Mouse (Mus musculus): ENCODE measurements around the gene Rnase11. TPM values are rescaled to one million over a fixed set of nuclear protein-coding genes. Genes with fewer than 3 reads are reported as not detected.

Rnase11 gene
- polyA plus RNA-seq, 1 experiment from 2014 or later: not detected

- Histone ChIP-seq H3K27ac (ENCODE audit: low read length) (no peak overlapping the region), H3K4me2 (ENCODE audit: low read depth, low read length) (peak overlapping the region; percentile 83), H3K27me3 (ENCODE audit: control insufficient read depth, insufficient read depth, low read length) (no peaks in the 10 kb centered on the region; the same call in 1 of the 2 replicates), H3K36me3 (ENCODE audit: control insufficient read depth, insufficient read depth, low read length) (no peaks in the 10 kb centered on the region), H3K4me3 (replicated peaks; ENCODE audit: low read length) (peak overlapping the region; percentile 64), H3K9me3 (replicated peaks; ENCODE audit: control insufficient read depth, low read length) (no peaks in the 10 kb centered on the region), H3K4me1 (ENCODE audit: control insufficient read depth, insufficient read depth, low read length) (peaks cover 9% of the 10 kb centered on the region), H3K9ac (ENCODE audit: low read length) (0 out of 2 replicates have a peak overlapping the region, but pooled peaks have one; percentile 14)
- WGBS: 12% methylated on average over 7 of the region's 7 CpGs
- ATAC-seq (ENCODE audit: insufficient read depth, low FRiP score): no peak
Measured at GRCm38 (mm10) chr14:51083805-51084204, 33.8 kb upstream of the Rnase11 start.

DNA sequence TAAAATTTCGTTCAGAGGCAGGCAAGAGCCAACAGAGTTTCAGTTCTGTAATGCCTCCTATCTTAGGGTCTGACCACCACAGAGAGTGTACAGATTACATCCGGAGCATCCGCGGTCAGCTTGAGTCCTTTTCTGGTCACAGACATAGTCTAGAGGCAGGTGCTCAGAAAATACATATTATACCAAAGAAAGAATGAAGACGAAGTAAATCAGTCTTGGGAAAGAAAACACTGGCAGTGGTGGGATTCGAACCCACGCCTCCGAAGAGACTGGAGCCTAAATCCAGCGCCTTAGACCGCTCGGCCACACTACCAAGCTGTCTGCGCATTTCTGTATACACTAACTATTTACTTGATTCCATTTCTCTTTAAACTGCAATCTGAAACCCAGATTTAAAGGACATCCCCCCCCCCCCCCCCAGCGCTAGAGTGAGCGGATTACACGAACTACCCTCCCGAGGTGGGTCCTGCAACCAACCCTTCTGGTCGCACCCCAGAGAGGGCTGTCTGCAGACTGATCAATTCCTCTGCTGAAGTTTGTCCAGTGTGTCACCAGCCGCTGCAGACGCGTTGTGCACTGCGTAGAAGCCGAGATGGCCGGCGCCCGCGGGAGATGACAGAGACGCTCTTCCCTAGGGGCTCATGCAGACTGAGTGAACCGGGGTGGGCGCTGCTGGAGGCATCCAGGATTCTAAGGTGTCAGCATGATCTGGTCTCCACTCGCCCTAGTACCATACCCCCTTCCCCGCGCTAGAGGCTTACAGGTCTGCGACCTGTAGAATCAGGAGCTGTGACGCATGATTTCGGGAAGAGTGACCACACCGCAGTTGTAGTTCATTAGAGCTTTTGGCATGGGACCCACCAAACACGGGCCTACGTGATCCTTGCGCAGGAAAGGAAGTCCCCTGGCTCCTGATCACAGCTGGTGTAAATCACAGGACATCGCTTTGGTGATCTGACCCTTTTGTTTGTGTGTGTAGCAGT is 32.9 kb upstream of the Rnase11 start:
- Histone ChIP-seq H3K4me3 (replicated peaks; ENCODE audit: low read length) (peak overlapping the region; percentile 64), H3K4me1 (ENCODE audit: control insufficient read depth, insufficient read depth, low read length) (peaks cover 9% of the 10 kb centered on the region), H3K9me3 (replicated peaks; ENCODE audit: control insufficient read depth, low read length) (no peaks in the 10 kb centered on the region), H3K36me3 (ENCODE audit: control insufficient read depth, insufficient read depth, low read length) (no peaks in the 10 kb centered on the region), H3K4me2 (ENCODE audit: low read depth, low read length) (peak overlapping the region; percentile 83), H3K27me3 (ENCODE audit: control insufficient read depth, insufficient read depth, low read length) (no peaks in the 10 kb centered on the region; the same call in 1 of the 2 replicates), H3K9ac (ENCODE audit: low read length) (peak overlapping the region; percentile 76), H3K27ac (ENCODE audit: low read length) (no peak overlapping the region)
- ATAC-seq (ENCODE audit: insufficient read depth, low FRiP score): peak; percentile 50; the same call in 1 of the 2 replicates
- 3% methylated on average over 40 of the region's 40 CpGs for WGBS

DNA sequence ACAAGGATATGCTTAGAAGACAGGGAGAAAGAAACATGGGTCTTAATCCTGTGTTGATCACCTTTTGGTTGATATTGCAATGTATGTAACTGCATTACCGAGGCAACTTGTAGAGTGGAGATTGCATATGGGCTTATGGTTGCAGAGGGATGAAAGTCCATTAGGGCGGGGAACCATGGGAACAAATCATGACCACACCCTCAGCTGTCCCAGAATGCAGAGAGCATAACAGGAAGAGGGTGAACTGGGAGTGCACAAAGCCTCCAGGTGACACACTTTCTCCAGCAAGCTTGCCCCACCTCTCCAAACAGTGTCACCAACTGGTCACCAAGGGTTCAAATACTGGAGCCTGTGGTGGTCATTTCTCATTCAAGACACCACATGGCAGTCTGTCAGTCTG is 31.1 kb upstream of the Rnase11 start:
- no peaks in the 10 kb centered on the region for H3K36me3 ChIP-seq (ENCODE audit: control insufficient read depth, insufficient read depth, low read length)
- ATAC-seq (ENCODE audit: insufficient read depth, low FRiP score): peak; percentile 70; the same call in 1 of the 2 replicates
- no peak overlapping the region for H3K9ac ChIP-seq (ENCODE audit: low read length)
- H3K9me3 ChIP-seq (replicated peaks; ENCODE audit: control insufficient read depth, low read length): no peaks in the 10 kb centered on the region
- H3K4me3 ChIP-seq (replicated peaks; ENCODE audit: low read length): no peak overlapping the region
- WGBS: 66% methylated on average over 2 of the region's 2 CpGs
- no peaks in the 10 kb centered on the region; the same call in 1 of the 2 replicates for H3K27me3 ChIP-seq (ENCODE audit: control insufficient read depth, insufficient read depth, low read length)
- no peak overlapping the region for H3K4me2 ChIP-seq (ENCODE audit: low read depth, low read length)
- peaks cover 9% of the 10 kb centered on the region for H3K4me1 ChIP-seq (ENCODE audit: control insufficient read depth, insufficient read depth, low read length)
- no peak overlapping the region for H3K27ac ChIP-seq (ENCODE audit: low read length)

GRCm38 (mm10) chr14:51079180-51079579 is 29.2 kb upstream of the Rnase11 start:
- H3K27me3 ChIP-seq (ENCODE audit: control insufficient read depth, insufficient read depth, low read length): no peaks in the 10 kb centered on the region; the same call in 1 of the 2 replicates
- 87% methylated on average over 1 of the region's 1 CpGs for WGBS
- no peak overlapping the region for H3K4me3 ChIP-seq (replicated peaks; ENCODE audit: low read length)
- no peak overlapping the region for H3K9ac ChIP-seq (ENCODE audit: low read length)
- no peak for ATAC-seq (ENCODE audit: insufficient read depth, low FRiP score)
- no peaks in the 10 kb centered on the region for H3K9me3 ChIP-seq (replicated peaks; ENCODE audit: control insufficient read depth, low read length)
- H3K4me2 ChIP-seq (ENCODE audit: low read depth, low read length): no peak overlapping the region
- H3K4me1 ChIP-seq (ENCODE audit: control insufficient read depth, insufficient read depth, low read length): peaks cover 9% of the 10 kb centered on the region
- no peaks in the 10 kb centered on the region for H3K36me3 ChIP-seq (ENCODE audit: control insufficient read depth, insufficient read depth, low read length)
- H3K27ac ChIP-seq (ENCODE audit: low read length): no peak overlapping the region

- no peak for ATAC-seq (ENCODE audit: insufficient read depth, low FRiP score)
- no peaks in the 10 kb centered on the region for H3K36me3 ChIP-seq (ENCODE audit: control insufficient read depth, insufficient read depth, low read length)
- 82% methylated on average over 3 of the region's 3 CpGs for WGBS
Measured at GRCm38 (mm10) chr14:51074335-51074734, 24.4 kb upstream of the Rnase11 start, which contains the start of gene Olfr750. Gene Olfr750, minus strand, starts transcription at chr14:51074435.

GRCm38 (mm10) chr14:51069617-51070016 is 19.7 kb upstream of the Rnase11 start:
- H3K27me3 ChIP-seq (ENCODE audit: control insufficient read depth, insufficient read depth, low read length): no peaks in the 10 kb centered on the region
- H3K27ac ChIP-seq (ENCODE audit: low read length): no peak overlapping the region
- H3K4me1 ChIP-seq (ENCODE audit: control insufficient read depth, insufficient read depth, low read length): peaks cover 5% of the 10 kb centered on the region; the same call in 1 of the 2 replicates
- no peak overlapping the region for H3K4me3 ChIP-seq (replicated peaks; ENCODE audit: low read length)
- H3K36me3 ChIP-seq (ENCODE audit: control insufficient read depth, insufficient read depth, low read length): no peaks in the 10 kb centered on the region
- no peak overlapping the region for H3K4me2 ChIP-seq (ENCODE audit: low read depth, low read length)
- 90% methylated on average over 2 of the region's 2 CpGs for WGBS
- no peak overlapping the region for H3K9ac ChIP-seq (ENCODE audit: low read length)
- no peaks in the 10 kb centered on the region for H3K9me3 ChIP-seq (replicated peaks; ENCODE audit: control insufficient read depth, low read length)
- no peak for ATAC-seq (ENCODE audit: insufficient read depth, low FRiP score)

More at GRCm38 (mm10) chr14:51074335-51074734, 24.4 kb upstream of the Rnase11 start, which contains the start of gene Olfr750:
- Histone ChIP-seq H3K9ac (ENCODE audit: low read length) (no peak within 1 kb of the TSS), H3K4me2 (ENCODE audit: low read depth, low read length) (no peak within 1 kb of the TSS), H3K4me1 (ENCODE audit: control insufficient read depth, insufficient read depth, low read length) (no peaks in the 10 kb centered on the region), H3K4me3 (replicated peaks; ENCODE audit: low read length) (no peak within 1 kb of the TSS), H3K27ac (ENCODE audit: low read length) (no peak within 1 kb of the TSS), H3K9me3 (replicated peaks; ENCODE audit: control insufficient read depth, low read length) (no peaks in the 10 kb centered on the region), H3K27me3 (ENCODE audit: control insufficient read depth, insufficient read depth, low read length) (no peaks in the 10 kb centered on the region)

- 0 out of 2 replicates have a peak overlapping the region, but pooled peaks have one; percentile 3 for H3K27ac ChIP-seq (ENCODE audit: low read length)
- H3K9ac ChIP-seq (ENCODE audit: low read length): no peak overlapping the region
- WGBS: 45% methylated on average over 5 of the region's 5 CpGs
- H3K4me2 ChIP-seq (ENCODE audit: low read depth, low read length): no peak overlapping the region
- H3K4me1 ChIP-seq (ENCODE audit: control insufficient read depth, insufficient read depth, low read length): peaks cover 5% of the 10 kb centered on the region; the same call in 1 of the 2 replicates
- H3K4me3 ChIP-seq (replicated peaks; ENCODE audit: low read length): no peak overlapping the region
- H3K9me3 ChIP-seq (replicated peaks; ENCODE audit: control insufficient read depth, low read length): no peaks in the 10 kb centered on the region
- no peak for ATAC-seq (ENCODE audit: insufficient read depth, low FRiP score)
- no peaks in the 10 kb centered on the region for H3K36me3 ChIP-seq (ENCODE audit: control insufficient read depth, insufficient read depth, low read length)
- no peaks in the 10 kb centered on the region for H3K27me3 ChIP-seq (ENCODE audit: control insufficient read depth, insufficient read depth, low read length)
Measured at GRCm38 (mm10) chr14:51068956-51069355, 19.0 kb upstream of the Rnase11 start.

DNA sequence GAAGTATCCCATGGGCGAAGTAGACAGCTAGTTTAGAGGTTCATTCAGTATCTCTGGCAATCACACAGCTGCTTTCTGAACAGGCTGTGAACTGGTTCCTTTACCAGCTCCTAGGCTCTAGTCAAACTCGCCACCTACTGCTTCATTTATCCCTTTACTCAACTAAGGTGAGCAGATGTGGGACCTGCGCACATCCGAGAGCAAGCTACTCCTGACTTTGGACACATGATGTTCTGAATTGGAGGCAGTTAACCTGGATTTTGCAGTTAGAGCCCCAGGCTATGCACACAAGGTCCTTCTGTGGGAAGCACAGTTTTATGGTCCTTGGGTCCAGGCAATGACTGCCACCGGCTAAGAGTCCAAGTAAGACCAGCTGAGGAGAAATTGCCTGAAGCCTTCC is 10.8 kb upstream of the Rnase11 start:
- H3K9me3 ChIP-seq (replicated peaks; ENCODE audit: control insufficient read depth, low read length): no peaks in the 10 kb centered on the region
- H3K4me1 ChIP-seq (ENCODE audit: control insufficient read depth, insufficient read depth, low read length): no peaks in the 10 kb centered on the region
- H3K4me2 ChIP-seq (ENCODE audit: low read depth, low read length): no peak overlapping the region
- no peak for ATAC-seq (ENCODE audit: insufficient read depth, low FRiP score)
- H3K27me3 ChIP-seq (ENCODE audit: control insufficient read depth, insufficient read depth, low read length): no peaks in the 10 kb centered on the region
- no peak overlapping the region for H3K27ac ChIP-seq (ENCODE audit: low read length)
- WGBS: 89% methylated on average over 5 of the region's 5 CpGs
- H3K9ac ChIP-seq (ENCODE audit: low read length): no peak overlapping the region
- no peaks in the 10 kb centered on the region for H3K36me3 ChIP-seq (ENCODE audit: control insufficient read depth, insufficient read depth, low read length)
- no peak overlapping the region for H3K4me3 ChIP-seq (replicated peaks; ENCODE audit: low read length)

- ATAC-seq (ENCODE audit: insufficient read depth, low FRiP score): peak; percentile 58; the same call in 1 of the 2 replicates
- WGBS: 55% methylated on average over 9 of the region's 9 CpGs
Measured at GRCm38 (mm10) chr14:51057401-51057831, 7.5 kb upstream of the Rnase11 start, which contains the start of gene Rnase12. Gene Rnase12, minus strand, starts transcription at chr14:51057661.

More at GRCm38 (mm10) chr14:51057401-51057831, 7.5 kb upstream of the Rnase11 start, which contains the start of gene Rnase12:
- Histone ChIP-seq H3K4me3 (replicated peaks; ENCODE audit: low read length) (no peak within 1 kb of the TSS), H3K4me2 (ENCODE audit: low read depth, low read length) (no peak within 1 kb of the TSS), H3K36me3 (ENCODE audit: control insufficient read depth, insufficient read depth, low read length) (no peaks in the 10 kb centered on the region), H3K27me3 (ENCODE audit: control insufficient read depth, insufficient read depth, low read length) (no peaks in the 10 kb centered on the region), H3K9ac (ENCODE audit: low read length) (no peak within 1 kb of the TSS), H3K4me1 (ENCODE audit: control insufficient read depth, insufficient read depth, low read length) (0 out of 2 replicates have a peak, but pooled peaks cover 4% of the 10 kb centered on the region), H3K27ac (ENCODE audit: low read length) (no peak within 1 kb of the TSS), H3K9me3 (replicated peaks; ENCODE audit: control insufficient read depth, low read length) (no peaks in the 10 kb centered on the region)

Measured in stomach, embryonic 16.5 days (tissue).